Mouse (Mus musculus) cortical plate, adult 2 months (tissue): ENCODE results near the gene Setd6.

Source experiments
- CTCF ChIP-seq: fragments of 200-500 bp; IDR thresholded peaks from 2 replicates; pipeline ENCODE4 v1.5.1; 2011; ENCODE audit warnings: mild to moderate bottlenecking, control low read depth, low read length; ENCODE audit not compliant: insufficient read depth; ENCODE audit errors: extremely low read depth
- POLR2A ChIP-seq: fragments of 200-500 bp; IDR thresholded peaks from 2 replicates; pipeline ENCODE4 v1.6.1; 2011; ENCODE audit warnings: mild to moderate bottlenecking, low read length, control low read depth; ENCODE audit not compliant: insufficient read depth; ENCODE audit errors: extremely low read depth

DNA sequence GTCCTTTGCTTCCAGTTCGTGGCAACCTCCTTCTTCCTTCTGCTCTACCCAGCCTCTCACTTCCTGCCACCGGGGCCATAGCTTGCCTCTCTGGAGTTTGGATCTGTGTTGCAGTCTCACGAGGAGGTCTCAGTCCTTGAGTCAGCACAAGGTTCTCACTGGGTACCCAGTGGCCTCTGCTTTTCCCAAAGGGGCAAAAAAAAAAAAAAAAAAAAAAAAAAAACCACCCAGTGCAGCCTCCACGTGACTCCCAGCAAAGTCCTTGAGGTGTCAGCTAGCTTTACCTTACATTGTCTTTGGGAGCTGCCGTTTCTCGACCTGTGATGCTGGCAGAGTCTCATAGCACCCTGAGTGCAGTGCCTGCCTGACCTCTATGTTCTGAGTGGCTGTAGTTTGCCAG is 17.5 kb upstream of the Setd6 start:
- TF ChIP-seq POLR2A = no peak
- no peak for TF ChIP-seq CTCF
